Mouse (Mus musculus): Measurements from ENCODE around the gene C1qc. TPM values are rescaled to one million over a fixed set of nuclear protein-coding genes. Genes with fewer than 3 reads are reported as not detected.

Gene C1qc
- polyA plus RNA-seq (2014; fragmentation: Nextera tagmentation; extraction: Ambion mirVana), result 7.1 and 7.4 TPM in 2 replicates

GRCm38 (mm10) chr4:136892811-136893210 is at the start of gene C1qc:
C1qc (minus strand) TSS chr4:136893065.
- Histone ChIP-seq H3K4me1 (ENCODE audit: control insufficient read depth, insufficient read depth, low read length) (no peaks in the 10 kb centered on the region), H3K27ac (ENCODE audit: low read depth, low read length) (no peak within 1 kb of the TSS), H3K9ac (ENCODE audit: low read depth, low read length) (no peak within 1 kb of the TSS), H3K36me3 (ENCODE audit: control insufficient read depth, insufficient read depth, low read length) (no peaks in the 10 kb centered on the region), H3K4me3 (ENCODE audit: low read depth, low read length) (no peak within 1 kb of the TSS), H3K4me2 (no peak within 1 kb of the TSS), H3K27me3 (ENCODE audit: control insufficient read depth, insufficient read depth, low read length) (peaks cover 71% of the 10 kb centered on the region), H3K9me3 (replicated peaks; ENCODE audit: control insufficient read depth, low read length) (no peaks in the 10 kb centered on the region)
- no peak for ATAC-seq (replicated peaks; ENCODE audit: insufficient number of reproducible peaks, low FRiP score, low TSS enrichment)
- WGBS (ENCODE audit: insufficient replicate concordance), result 56% methylated on average over 5 of the region's 5 CpGs

GRCm38 (mm10) chr4:136937935-136938334 is 45.1 kb upstream of the C1qc start:
- no peak overlapping the region for H3K27ac ChIP-seq (ENCODE audit: low read depth, low read length)
- H3K4me2 ChIP-seq, result no peak overlapping the region
- H3K9me3 ChIP-seq (replicated peaks; ENCODE audit: control insufficient read depth, low read length), result no peaks in the 10 kb centered on the region
- no peaks in the 10 kb centered on the region for H3K4me1 ChIP-seq (ENCODE audit: control insufficient read depth, insufficient read depth, low read length)
- no peak overlapping the region for H3K9ac ChIP-seq (ENCODE audit: low read depth, low read length)
- H3K4me3 ChIP-seq (ENCODE audit: low read depth, low read length), result no peak overlapping the region
- 76% methylated on average over 5 of the region's 5 CpGs for WGBS (ENCODE audit: insufficient replicate concordance)
- no peak for ATAC-seq (replicated peaks; ENCODE audit: insufficient number of reproducible peaks, low FRiP score, low TSS enrichment)
- H3K27me3 ChIP-seq (ENCODE audit: control insufficient read depth, insufficient read depth, low read length), result peaks cover 88% of the 10 kb centered on the region
- H3K36me3 ChIP-seq (ENCODE audit: control insufficient read depth, insufficient read depth, low read length), result no peaks in the 10 kb centered on the region

- WGBS (ENCODE audit: insufficient replicate concordance), result 66% methylated on average over 4 of the region's 4 CpGs
Measured at GRCm38 (mm10) chr4:136937344-136937743, 44.5 kb upstream of the C1qc start.

GRCm38 (mm10) chr4:136934746-136935613 is 42.1 kb upstream of the C1qc start:
- Histone ChIP-seq H3K36me3 (ENCODE audit: control insufficient read depth, insufficient read depth, low read length) (no peaks in the 10 kb centered on the region), H3K27ac (ENCODE audit: low read depth, low read length) (no peak overlapping the region), H3K4me3 (ENCODE audit: low read depth, low read length) (no peak overlapping the region), H3K4me2 (no peak overlapping the region), H3K9me3 (replicated peaks; ENCODE audit: control insufficient read depth, low read length) (no peaks in the 10 kb centered on the region), H3K9ac (ENCODE audit: low read depth, low read length) (no peak overlapping the region), H3K27me3 (ENCODE audit: control insufficient read depth, insufficient read depth, low read length) (peaks cover 86% of the 10 kb centered on the region), H3K4me1 (ENCODE audit: control insufficient read depth, insufficient read depth, low read length) (no peaks in the 10 kb centered on the region)
- WGBS (ENCODE audit: insufficient replicate concordance), result 44% methylated on average over 18 of the region's 18 CpGs
- no peak for ATAC-seq (replicated peaks; ENCODE audit: insufficient number of reproducible peaks, low FRiP score, low TSS enrichment)

More at GRCm38 (mm10) chr4:136937344-136937743, 44.5 kb upstream of the C1qc start:
- Histone ChIP-seq H3K9me3 (replicated peaks; ENCODE audit: control insufficient read depth, low read length) (no peaks in the 10 kb centered on the region), H3K27me3 (ENCODE audit: control insufficient read depth, insufficient read depth, low read length) (peaks cover 88% of the 10 kb centered on the region), H3K4me1 (ENCODE audit: control insufficient read depth, insufficient read depth, low read length) (no peaks in the 10 kb centered on the region), H3K9ac (ENCODE audit: low read depth, low read length) (no peak overlapping the region), H3K4me3 (ENCODE audit: low read depth, low read length) (no peak overlapping the region), H3K36me3 (ENCODE audit: control insufficient read depth, insufficient read depth, low read length) (no peaks in the 10 kb centered on the region), H3K4me2 (no peak overlapping the region), H3K27ac (ENCODE audit: low read depth, low read length) (no peak overlapping the region)
- no peak for ATAC-seq (replicated peaks; ENCODE audit: insufficient number of reproducible peaks, low FRiP score, low TSS enrichment)

- Histone ChIP-seq H3K4me3 (ENCODE audit: low read depth, low read length) (no peak overlapping the region), H3K9me3 (replicated peaks; ENCODE audit: control insufficient read depth, low read length) (no peaks in the 10 kb centered on the region), H3K9ac (ENCODE audit: low read depth, low read length) (no peak overlapping the region), H3K4me2 (no peak overlapping the region), H3K36me3 (ENCODE audit: control insufficient read depth, insufficient read depth, low read length) (no peaks in the 10 kb centered on the region), H3K27ac (ENCODE audit: low read depth, low read length) (no peak overlapping the region), H3K4me1 (ENCODE audit: control insufficient read depth, insufficient read depth, low read length) (no peaks in the 10 kb centered on the region), H3K27me3 (ENCODE audit: control insufficient read depth, insufficient read depth, low read length) (peaks cover 81% of the 10 kb centered on the region)
- 64% methylated on average over 8 of the region's 8 CpGs for WGBS (ENCODE audit: insufficient replicate concordance)
- no peak; the same call in 1 of the 2 replicates for ATAC-seq (replicated peaks; ENCODE audit: insufficient number of reproducible peaks, low FRiP score, low TSS enrichment)
Measured at GRCm38 (mm10) chr4:136930474-136930873, 37.6 kb upstream of the C1qc start.

GRCm38 (mm10) chr4:136928928-136929327 is 36.1 kb upstream of the C1qc start:
- H3K36me3 ChIP-seq (ENCODE audit: control insufficient read depth, insufficient read depth, low read length), result no peaks in the 10 kb centered on the region
- no peak overlapping the region for H3K4me2 ChIP-seq
- H3K9me3 ChIP-seq (replicated peaks; ENCODE audit: control insufficient read depth, low read length), result no peaks in the 10 kb centered on the region
- peaks cover 82% of the 10 kb centered on the region for H3K27me3 ChIP-seq (ENCODE audit: control insufficient read depth, insufficient read depth, low read length)
- H3K9ac ChIP-seq (ENCODE audit: low read depth, low read length), result no peak overlapping the region
- no peak for ATAC-seq (replicated peaks; ENCODE audit: insufficient number of reproducible peaks, low FRiP score, low TSS enrichment)
- no peaks in the 10 kb centered on the region for H3K4me1 ChIP-seq (ENCODE audit: control insufficient read depth, insufficient read depth, low read length)
- WGBS (ENCODE audit: insufficient replicate concordance), result 11% methylated on average over 5 of the region's 5 CpGs
- no peak overlapping the region for H3K27ac ChIP-seq (ENCODE audit: low read depth, low read length)
- no peak overlapping the region for H3K4me3 ChIP-seq (ENCODE audit: low read depth, low read length)

- H3K4me2 ChIP-seq, result no peak overlapping the region
- no peak overlapping the region for H3K27ac ChIP-seq (ENCODE audit: low read depth, low read length)
- H3K9ac ChIP-seq (ENCODE audit: low read depth, low read length), result no peak overlapping the region
- no peaks in the 10 kb centered on the region for H3K36me3 ChIP-seq (ENCODE audit: control insufficient read depth, insufficient read depth, low read length)
- no peaks in the 10 kb centered on the region for H3K4me1 ChIP-seq (ENCODE audit: control insufficient read depth, insufficient read depth, low read length)
- H3K4me3 ChIP-seq (ENCODE audit: low read depth, low read length), result no peak overlapping the region
- H3K9me3 ChIP-seq (replicated peaks; ENCODE audit: control insufficient read depth, low read length), result no peaks in the 10 kb centered on the region
- H3K27me3 ChIP-seq (ENCODE audit: control insufficient read depth, insufficient read depth, low read length), result peaks cover 58% of the 10 kb centered on the region
- 19% methylated on average over 15 of the region's 15 CpGs for WGBS (ENCODE audit: insufficient replicate concordance)
- no peak for ATAC-seq (replicated peaks; ENCODE audit: insufficient number of reproducible peaks, low FRiP score, low TSS enrichment)
Measured at GRCm38 (mm10) chr4:136925804-136926203, 32.9 kb upstream of the C1qc start.

GRCm38 (mm10) chr4:136924529-136924928 is 31.7 kb upstream of the C1qc start:
- peaks cover 54% of the 10 kb centered on the region for H3K27me3 ChIP-seq (ENCODE audit: control insufficient read depth, insufficient read depth, low read length)

GRCm38 (mm10) chr4:136919526-136919925 is 26.7 kb upstream of the C1qc start:
- Histone ChIP-seq H3K4me2 (no peak overlapping the region), H3K27ac (ENCODE audit: low read depth, low read length) (no peak overlapping the region), H3K4me3 (ENCODE audit: low read depth, low read length) (no peak overlapping the region), H3K36me3 (ENCODE audit: control insufficient read depth, insufficient read depth, low read length) (no peaks in the 10 kb centered on the region), H3K27me3 (ENCODE audit: control insufficient read depth, insufficient read depth, low read length) (peaks cover 36% of the 10 kb centered on the region), H3K9ac (ENCODE audit: low read depth, low read length) (no peak overlapping the region), H3K9me3 (replicated peaks; ENCODE audit: control insufficient read depth, low read length) (no peaks in the 10 kb centered on the region), H3K4me1 (ENCODE audit: control insufficient read depth, insufficient read depth, low read length) (no peaks in the 10 kb centered on the region)
- 70% methylated on average over 3 of the region's 3 CpGs for WGBS (ENCODE audit: insufficient replicate concordance)
- no peak for ATAC-seq (replicated peaks; ENCODE audit: insufficient number of reproducible peaks, low FRiP score, low TSS enrichment)

More at GRCm38 (mm10) chr4:136924529-136924928, 31.7 kb upstream of the C1qc start:
- 6% methylated on average over 6 of the region's 6 CpGs for WGBS (ENCODE audit: insufficient replicate concordance)
- no peak overlapping the region for H3K9ac ChIP-seq (ENCODE audit: low read depth, low read length)
- no peak overlapping the region for H3K4me3 ChIP-seq (ENCODE audit: low read depth, low read length)
- no peak overlapping the region for H3K4me2 ChIP-seq
- no peaks in the 10 kb centered on the region for H3K36me3 ChIP-seq (ENCODE audit: control insufficient read depth, insufficient read depth, low read length)
- H3K9me3 ChIP-seq (replicated peaks; ENCODE audit: control insufficient read depth, low read length), result no peaks in the 10 kb centered on the region
- H3K4me1 ChIP-seq (ENCODE audit: control insufficient read depth, insufficient read depth, low read length), result no peaks in the 10 kb centered on the region
- ATAC-seq (replicated peaks; ENCODE audit: insufficient number of reproducible peaks, low FRiP score, low TSS enrichment), result no peak
- no peak overlapping the region for H3K27ac ChIP-seq (ENCODE audit: low read depth, low read length)

Measured in heart, embryonic 11.5 days (tissue).